Mouse (Mus musculus) ES-E14 (cell line): ENCODE results near the gene H2-M2. TPM values are rescaled to one million over a fixed set of nuclear protein-coding genes. Genes with fewer than 3 reads are reported as not detected.
"Not testable (repeated sequence)": the region's sequence is repeated elsewhere in the genome, so short reads cannot be mapped to it uniquely, and the experiment has no call there.

Experiments used
- DNase-seq: peaks from one replicate; pipeline ENCODE4 v3.0.0-alpha.2; 2013; ENCODE audit warnings: low read depth, low spot score
- H3K27ac ChIP-seq: 2 replicates; pipeline ENCODE4 v1.5.1; 2012; ENCODE audit warnings: low read depth, mild to moderate bottlenecking, low read length, moderate library complexity, mixed read lengths; ENCODE audit not compliant: poor library complexity, insufficient read depth, severe bottlenecking
- H3K36me3 ChIP-seq: 2 replicates; pipeline ENCODE4 v1.6.1; 2012; ENCODE audit warnings: mild to moderate bottlenecking, low read length, moderate library complexity, mixed read lengths; ENCODE audit not compliant: control insufficient read depth, poor library complexity, insufficient read depth, severe bottlenecking
- H3K4me1 ChIP-seq, 2 experiments: fragments of 150-350 bp in 1 of 2; sonication (generic) in 1 of 2; 2 replicates each; pipeline ENCODE4 v1.6.1; 2012; ENCODE audit warnings: low read length in 2 of 2, mild to moderate bottlenecking in 1 of 2, mixed read lengths in 1 of 2; ENCODE audit not compliant: control insufficient read depth in 2 of 2, insufficient read depth in 2 of 2, poor library complexity in 1 of 2
- H3K4me3 ChIP-seq, 2 experiments: fragments of 150-350 bp in 1 of 2; sonication (generic) in 1 of 2; 2 replicates each; pipeline ENCODE4 v1.5.1; 2012; ENCODE audit warnings: low read length in 2 of 2, low read depth in 1 of 2, mild to moderate bottlenecking in 1 of 2, mixed read lengths in 1 of 2; ENCODE audit not compliant: insufficient read depth in 1 of 2, poor library complexity in 1 of 2, severe bottlenecking in 1 of 2
- H3K9ac ChIP-seq: 2 replicates; pipeline ENCODE4 v1.6.1; 2012; ENCODE audit warnings: low read depth, mild to moderate bottlenecking, low read length, mixed read lengths; ENCODE audit not compliant: poor library complexity, insufficient read depth, severe bottlenecking
- H3K9me3 ChIP-seq: fragments of 150-350 bp; sonication (generic); 2 replicates; pipeline ENCODE4 v1.6.1; 2012; ENCODE audit warnings: low read depth, mild to moderate bottlenecking, low read length; ENCODE audit not compliant: control insufficient read depth, insufficient read depth
- CHD2 ChIP-seq: IDR thresholded peaks from 2 replicates; pipeline ENCODE4 v1.6.1; 2014; ENCODE audit warnings: mild to moderate bottlenecking, low read depth, low read length, inconsistent platforms
- HCFC1 ChIP-seq: IDR thresholded peaks from 2 replicates; pipeline ENCODE4 v1.6.1; 2012; ENCODE audit warnings: low read length, inconsistent platforms, borderline replicate concordance; ENCODE audit not compliant: insufficient read depth
- MAFK ChIP-seq: IDR thresholded peaks from 2 replicates; pipeline ENCODE4 v1.6.1; 2014; ENCODE audit warnings: mild to moderate bottlenecking, low read depth, low read length, inconsistent platforms; ENCODE audit not compliant: insufficient read depth
- ZC3H11A ChIP-seq: IDR thresholded peaks from 2 replicates; pipeline ENCODE4 v1.6.1; 2012; ENCODE audit warnings: low read depth, mild to moderate bottlenecking, inconsistent platforms, low read length, borderline replicate concordance
- ZNF384 ChIP-seq: IDR thresholded peaks from 2 replicates; pipeline ENCODE4 v1.6.1; 2012; ENCODE audit warnings: low read depth, low read length, inconsistent platforms
- in situ Hi-C, 2 experiments: fragments of 600-800 bp; cut with MboI; formaldehyde crosslinking; loops; one replicate each; pipeline ENCODE4 v1.15.1; 2025; ENCODE audit warnings: low sequenced_read_pairs in 2 of 2, inconsistent platforms in 1 of 2; ENCODE audit not compliant: unreplicated experiment in 2 of 2
- total RNA-seq: library from RNA; depleted of rRNA; stranded (reverse); fragments of 300-350 nt; gene quantifications from 2 replicates; pipeline ENCODE4 v1.2.3, GENCODE M21; 2012; rRNA removed

H2-M2 gene
- total RNA-seq, result 0.21 and 0.27 TPM in 2 replicates

GRCm38 (mm10) chr17:37483452-37483851 is at the start of gene H2-M2:
Gene H2-M2 (minus strand): TSS chr17:37483552.
- in situ Hi-C loops, result no loop called here
- Histone ChIP-seq H3K9ac (no peak within 1 kb of the TSS), H3K27ac (no peak within 1 kb of the TSS), H3K4me1 (no peaks in the 10 kb centered on the region), H3K9me3 (no peaks in the 10 kb centered on the region), H3K36me3 (no peaks in the 10 kb centered on the region), H3K4me3 (no peak within 1 kb of the TSS)
- TF ChIP-seq ZC3H11A (no peak), HCFC1 (no peak), CHD2 (no peak), ZNF384 (no peak), MAFK (no peak)
- DNase-seq, result no peak

GRCm38 (mm10) chr17:37525427-37525826 is 42.1 kb upstream of the H2-M2 start:
- H3K9ac ChIP-seq, H3K4me1 ChIP-seq, H3K9me3 ChIP-seq, in situ Hi-C loops, H3K27ac ChIP-seq, H3K4me3 ChIP-seq, DNase-seq, H3K36me3 ChIP-seq: not testable (repeated sequence)

GRCm38 (mm10) chr17:37524612-37525011 is 41.3 kb upstream of the H2-M2 start:
- in situ Hi-C loops, result not testable (repeated sequence)

GRCm38 (mm10) chr17:37507730-37508129 is 24.4 kb upstream of the H2-M2 start, which contains the start of gene Olfr111:
Gene Olfr111 (plus strand): TSS chr17:37508030.
- in situ Hi-C loops, result no loop called here
- no peak within 1 kb of the TSS for H3K27ac ChIP-seq
- no peak within 1 kb of the TSS for H3K9ac ChIP-seq
- H3K9me3 ChIP-seq, result no peaks in the 10 kb centered on the region; the same call in 1 of the 2 replicates
- no peak for TF ChIP-seq ZC3H11A
- no peak for TF ChIP-seq HCFC1
- TF ChIP-seq CHD2, result no peak
- TF ChIP-seq MAFK, result no peak
- no peak for TF ChIP-seq ZNF384
- DNase-seq, result no peak
- H3K36me3 ChIP-seq, result no peaks in the 10 kb centered on the region
- H3K4me3 ChIP-seq, result no peak within 1 kb of the TSS
- H3K4me1 ChIP-seq, result no peaks in the 10 kb centered on the region

More at GRCm38 (mm10) chr17:37524612-37525011, 41.3 kb upstream of the H2-M2 start:
- H3K36me3 ChIP-seq, H3K9ac ChIP-seq, DNase-seq, H3K27ac ChIP-seq, H3K4me1 ChIP-seq, H3K4me3 ChIP-seq, H3K9me3 ChIP-seq: not testable (repeated sequence)

- Histone ChIP-seq H3K27ac (no peak within 1 kb of the TSS), H3K9me3 (no peaks in the 10 kb centered on the region), H3K36me3 (no peaks in the 10 kb centered on the region), H3K4me1 (no peaks in the 10 kb centered on the region), H3K9ac (no peak within 1 kb of the TSS), H3K4me3 (no peak within 1 kb of the TSS)
- TF ChIP-seq MAFK (no peak), HCFC1 (no peak), ZC3H11A (no peak), ZNF384 (no peak), CHD2 (no peak)
- in situ Hi-C loops, result no loop called here
- DNase-seq, result no peak
Observed at GRCm38 (mm10) chr17:37491930-37492518, 8.7 kb upstream of the H2-M2 start, which contains the start of gene Olfr110. Gene Olfr110 (plus strand): TSS chr17:37492468.
